Mouse (Mus musculus) right cerebral cortex, postnatal 36 days (tissue): ENCODE results near the gene Stx1a.

Experiments
- DNase-seq, 2 experiments: peaks; one replicate each; pipeline ENCODE4 v3.0.0; 2022; ENCODE audit warnings: low spot score in 2 of 2, mixed read lengths in 1 of 2

Gene Stx1a

GRCm38 (mm10) chr5:135086871-135087270 is 63.6 kb downstream of the Stx1a start:
- no peak for DNase-seq

DNA sequence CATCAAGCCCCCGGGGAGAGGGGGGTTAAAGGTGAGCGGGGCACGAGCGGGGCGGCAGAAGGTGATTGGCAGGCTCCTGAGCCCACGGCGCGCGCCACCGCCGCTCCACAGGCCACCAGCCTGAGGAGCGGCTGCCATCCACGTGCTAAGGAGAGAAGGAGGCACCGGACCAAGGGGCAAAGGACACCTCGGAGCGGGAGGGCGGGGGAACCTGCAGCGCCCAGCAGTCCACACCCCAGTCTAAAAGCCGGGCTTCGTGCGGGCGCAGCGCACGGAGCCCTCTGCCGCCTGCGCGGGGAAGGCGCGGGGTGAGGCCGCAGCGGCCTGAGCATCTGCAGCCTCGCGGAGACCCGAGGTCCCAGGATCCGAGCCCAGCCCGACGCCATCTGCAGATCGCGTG is 66.4 kb downstream of the Stx1a start, which contains the start of gene Mlxipl:
TSS of gene Mlxipl (plus strand) at position 238 of the 400 bp plus-strand sequence.
- DNase-seq = no peak
